Mouse (Mus musculus): Measurements from ENCODE around the gene Tmem50a.
"Not testable (repeated sequence)": the region's sequence is repeated elsewhere in the genome, so short reads cannot be mapped to it uniquely, and the experiment has no call there.

The Tmem50a gene

GRCm38 (mm10) chr4:134923258-134924018, 8.6 kb upstream of the Tmem50a start, which contains the start of gene Rsrp1:
Rsrp1 (plus strand) TSS chr4:134923592.
- DNase-seq (ENCODE audit: low spot score in 2 of 2), result peak; percentile 96 to 97

GRCm38 (mm10) chr4:134922925-134923244, 8.1 kb upstream of the Tmem50a start:
- DNase-seq (ENCODE audit: low spot score in 2 of 2), result peak; percentile 58 to 63

- DNase-seq (ENCODE audit: low spot score in 2 of 2), result peak in 1 of 2 experiments; percentile 30
These were observed 7.5 kb upstream of the Tmem50a start for GRCm38 (mm10) chr4:134922111-134922924.

GRCm38 (mm10) chr4:134921703-134922102, 6.9 kb upstream of the Tmem50a start:
- no peak for DNase-seq (ENCODE audit: low spot score in 2 of 2)

- no peak for DNase-seq (ENCODE audit: low spot score in 2 of 2)
These were observed 5.8 kb upstream of the Tmem50a start for GRCm38 (mm10) chr4:134920631-134921030.

GRCm38 (mm10) chr4:134919733-134920540, 5.1 kb upstream of the Tmem50a start:
- peak in 1 of 2 experiments; percentile 56 for DNase-seq (ENCODE audit: low spot score in 2 of 2)

- DNase-seq (ENCODE audit: low spot score in 2 of 2), result peak; percentile 64 to 71
These were observed 3.6 kb upstream of the Tmem50a start for GRCm38 (mm10) chr4:134918381-134918780.

GRCm38 (mm10) chr4:134917194-134917593, 2.4 kb upstream of the Tmem50a start:
- no peak for DNase-seq (ENCODE audit: low spot score in 2 of 2)

GRCm38 (mm10) chr4:134915223-134916050, 613 bp upstream of the Tmem50a start:
- DNase-seq (ENCODE audit: low spot score in 2 of 2), result no peak

GRCm38 (mm10) chr4:134914122-134914863, 531 bp downstream of the Tmem50a start:
- DNase-seq (ENCODE audit: low spot score in 2 of 2), result no peak

- peak; percentile 71 to 85 for DNase-seq (ENCODE audit: low spot score in 2 of 2)
These were observed 1.4 kb downstream of the Tmem50a start for GRCm38 (mm10) chr4:134913413-134913812.

GRCm38 (mm10) chr4:134911406-134911805, 3.4 kb downstream of the Tmem50a start:
- DNase-seq (ENCODE audit: low spot score in 2 of 2), result not testable (repeated sequence)

GRCm38 (mm10) chr4:134903046-134903445, 11.8 kb downstream of the Tmem50a start:
- DNase-seq (ENCODE audit: low spot score in 2 of 2), result no peak

GRCm38 (mm10) chr4:134901126-134901525, 13.7 kb downstream of the Tmem50a start:
- no peak for DNase-seq (ENCODE audit: low spot score in 2 of 2)

GRCm38 (mm10) chr4:134897256-134897655, 17.6 kb downstream of the Tmem50a start:
- DNase-seq (ENCODE audit: low spot score in 2 of 2), result no peak

GRCm38 (mm10) chr4:134892096-134892495, 22.7 kb downstream of the Tmem50a start:
- DNase-seq (ENCODE audit: low spot score in 2 of 2), result peak; percentile 57 to 59

GRCm38 (mm10) chr4:134884364-134884763, 30.5 kb downstream of the Tmem50a start:
- no peak for DNase-seq (ENCODE audit: low spot score in 2 of 2)

- peak in 1 of 2 experiments; percentile 44 for DNase-seq (ENCODE audit: low spot score in 2 of 2)
These were observed 31.0 kb downstream of the Tmem50a start for GRCm38 (mm10) chr4:134883808-134884207.

GRCm38 (mm10) chr4:134883266-134883665, 31.6 kb downstream of the Tmem50a start:
- peak; percentile 11 to 42 for DNase-seq (ENCODE audit: low spot score in 2 of 2)

- peak in 1 of 2 experiments; percentile 29 for DNase-seq (ENCODE audit: low spot score in 2 of 2)
These were observed 34.8 kb downstream of the Tmem50a start for GRCm38 (mm10) chr4:134880041-134880440.
